Mouse (Mus musculus) heart, postnatal 0 days (tissue): Measurements from ENCODE around the gene Aco2.

Experiments
- CTCF ChIP-seq: IDR thresholded peaks from 2 replicates; pipeline ENCODE4 v1.5.1; 2016; ENCODE audit warnings: antibody characterized with exemption, control low read depth, low read depth
- EP300 ChIP-seq: IDR thresholded peaks from 2 replicates; pipeline ENCODE4 v1.6.1; 2016; ENCODE audit warnings: antibody characterized with exemption, low read depth

- TF ChIP-seq CTCF (no peak), EP300 (no peak)
Measured at GRCm38 (mm10) chr15:81927741-81928140, 55.6 kb downstream of the Aco2 start.
